Mouse (Mus musculus): ENCODE measurements around the gene Rab31. TPM values are rescaled to one million over a fixed set of nuclear protein-coding genes. Genes with fewer than 3 reads are reported as not detected.
"Not testable (repeated sequence)": the region's sequence is repeated elsewhere in the genome, so short reads cannot be mapped to it uniquely, and the experiment has no call there.

Gene Rab31
- polyA plus RNA-seq, 1 experiment from 2014 or later: 39.2 TPM

GRCm38 (mm10) chr17:65642578-65642991, 130.0 kb downstream of the Rab31 start:
- no peak for ATAC-seq (ENCODE audit: insufficient number of reproducible peaks, insufficient read depth, low FRiP score, low read depth)
- H3K9me3 ChIP-seq (ENCODE audit: control insufficient read depth, low read depth, low read length): no peaks in the 10 kb centered on the region
- peaks cover 9% of the 10 kb centered on the region; the same call in 1 of the 2 replicates for H3K4me1 ChIP-seq (ENCODE audit: control insufficient read depth, insufficient read depth, low read length)
- H3K4me3 ChIP-seq (ENCODE audit: low read depth, low read length): no peak overlapping the region
- peak overlapping the region; percentile 68; the same call in 1 of the 2 replicates for H3K27ac ChIP-seq (ENCODE audit: low read length)
- H3K9ac ChIP-seq (replicated peaks; ENCODE audit: low read depth, low read length): no peak overlapping the region
- no peaks in the 10 kb centered on the region for H3K27me3 ChIP-seq (ENCODE audit: control insufficient read depth, insufficient read depth, low read length)
- no peak overlapping the region for H3K4me2 ChIP-seq (replicated peaks; ENCODE audit: low read depth, low read length)
- no peaks in the 10 kb centered on the region for H3K36me3 ChIP-seq (ENCODE audit: control insufficient read depth, insufficient read depth, low read length)
- 70% methylated on average over 5 of the region's 5 CpGs for WGBS

GRCm38 (mm10) chr17:65641734-65642218, 130.8 kb downstream of the Rab31 start, which contains the start of gene Txndc2:
Txndc2 (minus strand) TSS chr17:65642168.
- H3K36me3 ChIP-seq (ENCODE audit: control insufficient read depth, insufficient read depth, low read length): no peaks in the 10 kb centered on the region
- peak within 1 kb of the TSS; percentile 68; the same call in 1 of the 2 replicates for H3K27ac ChIP-seq (ENCODE audit: low read length)
- no peak for ATAC-seq (ENCODE audit: insufficient number of reproducible peaks, insufficient read depth, low FRiP score, low read depth)
- H3K4me1 ChIP-seq (ENCODE audit: control insufficient read depth, insufficient read depth, low read length): peaks cover 9% of the 10 kb centered on the region; the same call in 1 of the 2 replicates
- no peaks in the 10 kb centered on the region for H3K9me3 ChIP-seq (ENCODE audit: control insufficient read depth, low read depth, low read length)
- no peak within 1 kb of the TSS for H3K4me3 ChIP-seq (ENCODE audit: low read depth, low read length)
- H3K9ac ChIP-seq (replicated peaks; ENCODE audit: low read depth, low read length): no peak within 1 kb of the TSS
- 0 out of 2 replicates have a peak within 1 kb of the TSS, but pooled peaks have one; percentile 2 for H3K4me2 ChIP-seq (replicated peaks; ENCODE audit: low read depth, low read length)
- 90% methylated on average over 11 of the region's 11 CpGs for WGBS
- no peaks in the 10 kb centered on the region for H3K27me3 ChIP-seq (ENCODE audit: control insufficient read depth, insufficient read depth, low read length)

GRCm38 (mm10) chr17:65639144-65639543, 133.4 kb downstream of the Rab31 start:
- Histone ChIP-seq H3K27ac (ENCODE audit: low read length) (no peak overlapping the region), H3K9ac (replicated peaks; ENCODE audit: low read depth, low read length) (no peak overlapping the region), H3K4me3 (ENCODE audit: low read depth, low read length) (no peak overlapping the region), H3K36me3 (ENCODE audit: control insufficient read depth, insufficient read depth, low read length) (no peaks in the 10 kb centered on the region), H3K4me1 (ENCODE audit: control insufficient read depth, insufficient read depth, low read length) (peaks cover 9% of the 10 kb centered on the region; the same call in 1 of the 2 replicates), H3K9me3 (ENCODE audit: control insufficient read depth, low read depth, low read length) (no peaks in the 10 kb centered on the region), H3K4me2 (replicated peaks; ENCODE audit: low read depth, low read length) (no peak overlapping the region), H3K27me3 (ENCODE audit: control insufficient read depth, insufficient read depth, low read length) (no peaks in the 10 kb centered on the region)
- ATAC-seq (ENCODE audit: insufficient number of reproducible peaks, insufficient read depth, low FRiP score, low read depth): no peak
- WGBS: 81% methylated on average over 1 of the region's 1 CpGs

- Histone ChIP-seq H3K4me3 (ENCODE audit: low read depth, low read length) (no peak overlapping the region), H3K9me3 (ENCODE audit: control insufficient read depth, low read depth, low read length) (no peaks in the 10 kb centered on the region), H3K9ac (replicated peaks; ENCODE audit: low read depth, low read length) (no peak overlapping the region), H3K27me3 (ENCODE audit: control insufficient read depth, insufficient read depth, low read length) (no peaks in the 10 kb centered on the region), H3K36me3 (ENCODE audit: control insufficient read depth, insufficient read depth, low read length) (no peaks in the 10 kb centered on the region), H3K4me2 (replicated peaks; ENCODE audit: low read depth, low read length) (no peak overlapping the region), H3K27ac (ENCODE audit: low read length) (no peak overlapping the region), H3K4me1 (ENCODE audit: control insufficient read depth, insufficient read depth, low read length) (no peaks in the 10 kb centered on the region)
- 58% methylated on average over 14 of the region's 14 CpGs for WGBS
- ATAC-seq (ENCODE audit: insufficient number of reproducible peaks, insufficient read depth, low FRiP score, low read depth): no peak
These were observed 136.7 kb downstream of the Rab31 start for GRCm38 (mm10) chr17:65635715-65636360.

- ATAC-seq (ENCODE audit: insufficient number of reproducible peaks, insufficient read depth, low FRiP score, low read depth): no peak
- Histone ChIP-seq H3K4me1 (ENCODE audit: control insufficient read depth, insufficient read depth, low read length) (no peaks in the 10 kb centered on the region), H3K4me2 (replicated peaks; ENCODE audit: low read depth, low read length) (no peak overlapping the region), H3K9me3 (ENCODE audit: control insufficient read depth, low read depth, low read length) (no peaks in the 10 kb centered on the region), H3K27ac (ENCODE audit: low read length) (no peak overlapping the region), H3K9ac (replicated peaks; ENCODE audit: low read depth, low read length) (no peak overlapping the region), H3K27me3 (ENCODE audit: control insufficient read depth, insufficient read depth, low read length) (no peaks in the 10 kb centered on the region), H3K4me3 (ENCODE audit: low read depth, low read length) (no peak overlapping the region), H3K36me3 (ENCODE audit: control insufficient read depth, insufficient read depth, low read length) (no peaks in the 10 kb centered on the region)
- 79% methylated on average over 6 of the region's 6 CpGs for WGBS
These were observed 142.6 kb downstream of the Rab31 start for GRCm38 (mm10) chr17:65629943-65630342.

- H3K9ac ChIP-seq (replicated peaks; ENCODE audit: low read depth, low read length); ATAC-seq (ENCODE audit: insufficient number of reproducible peaks, insufficient read depth, low FRiP score, low read depth); H3K4me3 ChIP-seq (ENCODE audit: low read depth, low read length); H3K27me3 ChIP-seq (ENCODE audit: control insufficient read depth, insufficient read depth, low read length); H3K4me2 ChIP-seq (replicated peaks; ENCODE audit: low read depth, low read length); H3K4me1 ChIP-seq (ENCODE audit: control insufficient read depth, insufficient read depth, low read length); H3K9me3 ChIP-seq (ENCODE audit: control insufficient read depth, low read depth, low read length); H3K36me3 ChIP-seq (ENCODE audit: control insufficient read depth, insufficient read depth, low read length); H3K27ac ChIP-seq (ENCODE audit: low read length): not testable (repeated sequence)
- WGBS: 69% methylated on average over 13 of the region's 13 CpGs
These were observed 143.6 kb downstream of the Rab31 start for GRCm38 (mm10) chr17:65628823-65629532.

- Histone ChIP-seq H3K4me3 (ENCODE audit: low read depth, low read length) (no peak overlapping the region), H3K4me1 (ENCODE audit: control insufficient read depth, insufficient read depth, low read length) (no peaks in the 10 kb centered on the region)
- WGBS: 86% methylated on average over 6 of the region's 6 CpGs
These were observed 146.3 kb downstream of the Rab31 start for GRCm38 (mm10) chr17:65626301-65626700.

GRCm38 (mm10) chr17:65625563-65625962, 147.0 kb downstream of the Rab31 start:
- ATAC-seq (ENCODE audit: insufficient number of reproducible peaks, insufficient read depth, low FRiP score, low read depth): no peak
- Histone ChIP-seq H3K4me1 (ENCODE audit: control insufficient read depth, insufficient read depth, low read length) (no peaks in the 10 kb centered on the region), H3K36me3 (ENCODE audit: control insufficient read depth, insufficient read depth, low read length) (no peaks in the 10 kb centered on the region)

More at GRCm38 (mm10) chr17:65626301-65626700, 146.3 kb downstream of the Rab31 start:
- ATAC-seq (ENCODE audit: insufficient number of reproducible peaks, insufficient read depth, low FRiP score, low read depth): no peak
- Histone ChIP-seq H3K9me3 (ENCODE audit: control insufficient read depth, low read depth, low read length) (no peaks in the 10 kb centered on the region), H3K36me3 (ENCODE audit: control insufficient read depth, insufficient read depth, low read length) (no peaks in the 10 kb centered on the region), H3K9ac (replicated peaks; ENCODE audit: low read depth, low read length) (no peak overlapping the region), H3K27ac (ENCODE audit: low read length) (no peak overlapping the region), H3K4me2 (replicated peaks; ENCODE audit: low read depth, low read length) (no peak overlapping the region), H3K27me3 (ENCODE audit: control insufficient read depth, insufficient read depth, low read length) (no peaks in the 10 kb centered on the region)

More at GRCm38 (mm10) chr17:65625563-65625962, 147.0 kb downstream of the Rab31 start:
- H3K27ac ChIP-seq (ENCODE audit: low read length): no peak overlapping the region
- H3K4me3 ChIP-seq (ENCODE audit: low read depth, low read length): no peak overlapping the region
- no peak overlapping the region for H3K4me2 ChIP-seq (replicated peaks; ENCODE audit: low read depth, low read length)
- H3K9me3 ChIP-seq (ENCODE audit: control insufficient read depth, low read depth, low read length): no peaks in the 10 kb centered on the region
- H3K9ac ChIP-seq (replicated peaks; ENCODE audit: low read depth, low read length): no peak overlapping the region
- 83% methylated on average over 6 of the region's 6 CpGs for WGBS
- no peaks in the 10 kb centered on the region for H3K27me3 ChIP-seq (ENCODE audit: control insufficient read depth, insufficient read depth, low read length)

All from stomach, embryonic 14.5 days (tissue).